8 mouse cellular contexts compared by ENCODE assay signal in the genomic region with DNA sequence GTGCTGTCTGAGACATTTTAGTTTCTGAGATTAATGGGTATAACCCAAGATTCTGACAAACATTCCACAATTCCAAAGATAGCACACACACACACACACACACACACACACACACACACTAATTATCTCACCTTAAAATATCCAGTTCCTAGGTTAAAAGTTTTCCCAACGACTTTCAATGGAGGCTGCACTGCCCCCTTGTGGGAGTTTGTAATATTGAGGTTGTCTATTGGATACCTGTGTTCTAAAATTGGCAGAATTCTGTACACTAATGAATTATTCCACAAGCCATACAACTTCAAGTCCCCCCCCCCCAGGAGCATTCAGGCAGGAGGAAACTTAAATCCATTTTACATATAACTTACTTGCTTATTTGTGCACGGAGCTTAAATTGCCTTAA. TPM values are rescaled to one million over a fixed set of nuclear protein-coding genes. Genes with fewer than 3 reads are reported as not detected.
DNase-seq lines count a peak whose midpoint lies in the region; ATAC-seq lines count a peak whose summit lies in the region.
"Had no signal": no experiment of that assay in that cellular context is flagged by ENCODE, and none has a peak within 500 bp of the region (broad histone marks: within the 10 kb centered on the region; RNA-seq: fewer than 3 reads in every experiment).

No protein-coding gene starts in this region.

- H3K9ac ChIP-seq in hindbrain, embryonic 11.5 days (ENCODE audit: low read depth, low read length): no peak overlapping the region
- no peak overlapping the region for H3K9ac ChIP-seq in hindbrain, embryonic 12.5 days
- H3K9ac ChIP-seq: neural tube, embryonic 12.5 days had no signal

- peak; percentile 72 for DNase-seq in hindbrain, embryonic 11.5 days (ENCODE audit: low spot score)
- DNase-seq in testis, postnatal 10 days (ENCODE audit: low spot score): peak; percentile 73
- no peak for DNase-seq in testis, postnatal 14 days (ENCODE audit: low spot score)
- peak; percentile 22 to 70 for DNase-seq in adrenal gland, postnatal 36 days
- DNase-seq in kidney, postnatal 10 days: peak; percentile 73
- DNase-seq in retina, postnatal 1 day: peak; percentile 60

- H3K4me2 ChIP-seq in hindbrain, embryonic 11.5 days (replicated peaks; ENCODE audit: low read depth, low read length): no peak overlapping the region
- H3K4me2 ChIP-seq in hindbrain, embryonic 12.5 days (replicated peaks): no peak overlapping the region
- H3K4me2 ChIP-seq: neural tube, embryonic 12.5 days had no signal

- WGBS in hindbrain, embryonic 11.5 days: 9% methylated on average over 2 of the region's 2 CpGs
- 20% methylated on average over 2 of the region's 2 CpGs for WGBS in hindbrain, embryonic 12.5 days

- H3K27me3 ChIP-seq in hindbrain, embryonic 11.5 days (ENCODE audit: control insufficient read depth, insufficient read depth, low read length): no peaks in the 10 kb centered on the region
- H3K27me3 ChIP-seq in hindbrain, embryonic 12.5 days: no peaks in the 10 kb centered on the region
- H3K27me3 ChIP-seq: neural tube, embryonic 12.5 days had no signal

- H3K9me3 ChIP-seq in hindbrain, embryonic 11.5 days (ENCODE audit: control insufficient read depth, low read length): no peaks in the 10 kb centered on the region
- H3K9me3 ChIP-seq in hindbrain, embryonic 12.5 days (replicated peaks): no peaks in the 10 kb centered on the region
- H3K9me3 ChIP-seq: neural tube, embryonic 12.5 days had no signal

- no peaks in the 10 kb centered on the region for H3K36me3 ChIP-seq in hindbrain, embryonic 11.5 days (ENCODE audit: control insufficient read depth, insufficient read depth, low read length)
- no peaks in the 10 kb centered on the region for H3K36me3 ChIP-seq in hindbrain, embryonic 12.5 days
- H3K36me3 ChIP-seq: neural tube, embryonic 12.5 days had no signal

- H3K4me1 ChIP-seq in hindbrain, embryonic 11.5 days (replicated peaks; ENCODE audit: control insufficient read depth, insufficient read depth, low read length): no peaks in the 10 kb centered on the region
- H3K4me1 ChIP-seq in hindbrain, embryonic 12.5 days: no peaks in the 10 kb centered on the region
- H3K4me1 ChIP-seq: neural tube, embryonic 12.5 days had no signal

- ATAC-seq in hindbrain, embryonic 11.5 days (ENCODE audit: low FRiP score): no peak
- ATAC-seq in hindbrain, embryonic 12.5 days (ENCODE audit: low FRiP score): no peak

- H3K4me3 ChIP-seq in hindbrain, embryonic 11.5 days (ENCODE audit: low read depth, low read length): no peak overlapping the region
- no peak overlapping the region for H3K4me3 ChIP-seq in hindbrain, embryonic 12.5 days
- H3K4me3 ChIP-seq: neural tube, embryonic 12.5 days had no signal

- H3K27ac ChIP-seq in hindbrain, embryonic 11.5 days (ENCODE audit: low read depth, low read length): no peak overlapping the region
- no peak overlapping the region for H3K27ac ChIP-seq in hindbrain, embryonic 12.5 days
- H3K27ac ChIP-seq: neural tube, embryonic 12.5 days had no signal

RNA-seq across cellular contexts. Expression of a gene that starts 18.2 kb away (rescaled TPM):
- polyA plus RNA-seq in hindbrain, embryonic 11.5 days (2014; fragmentation: Nextera tagmentation; extraction: Ambion mirVana): 6.3 and 8.6 TPM in 2 replicates
- 9.2 and 10.9 TPM in 2 replicates for polyA plus RNA-seq in hindbrain, embryonic 12.5 days (2016; fragmentation: Nextera tagmentation; extraction: Ambion mirVana)
- 1 to 10 TPM; 7.4 to 7.6 TPM for total RNA-seq in adrenal gland, postnatal 36 days (2021)
